Mouse (Mus musculus): Measurements from ENCODE around the gene Ube2d3.
A peak's percentile ranks its signal among the peaks of the same experiment; 100 is the strongest.
"Not testable (repeated sequence)": the region's sequence is repeated elsewhere in the genome, so short reads cannot be mapped to it uniquely, and the experiment has no call there.

Ube2d3 gene

GRCm38 (mm10) chr3:135438531-135438912, 573 bp downstream of the Ube2d3 start:
- peak; percentile 91 for DNase-seq (ENCODE audit: low read depth, low spot score)

- DNase-seq (ENCODE audit: low read depth, low spot score): peak; percentile 80
Measured at GRCm38 (mm10) chr3:135438913-135439531, 1.1 kb downstream of the Ube2d3 start.

GRCm38 (mm10) chr3:135439651-135440050, 1.7 kb downstream of the Ube2d3 start:
- no peak for DNase-seq (ENCODE audit: low read depth, low spot score)

- peak; percentile 33 for DNase-seq (ENCODE audit: low read depth, low spot score)
Measured at GRCm38 (mm10) chr3:135440221-135440620, 2.3 kb downstream of the Ube2d3 start.

GRCm38 (mm10) chr3:135440621-135441020, 2.7 kb downstream of the Ube2d3 start:
- DNase-seq (ENCODE audit: low read depth, low spot score): no peak

- DNase-seq (ENCODE audit: low read depth, low spot score): no peak
Measured at GRCm38 (mm10) chr3:135444930-135445329, 7.0 kb downstream of the Ube2d3 start.

GRCm38 (mm10) chr3:135458981-135459380, 21.0 kb downstream of the Ube2d3 start:
- no peak for DNase-seq (ENCODE audit: low read depth, low spot score)

- DNase-seq (ENCODE audit: low read depth, low spot score): no peak
Measured at GRCm38 (mm10) chr3:135468402-135468801, 30.5 kb downstream of the Ube2d3 start.

- DNase-seq (ENCODE audit: low read depth, low spot score): no peak
Measured at GRCm38 (mm10) chr3:135469146-135469545, 31.2 kb downstream of the Ube2d3 start.

- DNase-seq (ENCODE audit: low read depth, low spot score): peak; percentile 50
Measured at GRCm38 (mm10) chr3:135469974-135470373, 32.0 kb downstream of the Ube2d3 start.

- no peak for DNase-seq (ENCODE audit: low read depth, low spot score)
Measured at GRCm38 (mm10) chr3:135470823-135471222, 32.9 kb downstream of the Ube2d3 start.

GRCm38 (mm10) chr3:135475025-135475424, 37.1 kb downstream of the Ube2d3 start:
- DNase-seq (ENCODE audit: low read depth, low spot score): no peak

- DNase-seq (ENCODE audit: low read depth, low spot score): no peak
Measured at GRCm38 (mm10) chr3:135476286-135476685, 38.3 kb downstream of the Ube2d3 start.

GRCm38 (mm10) chr3:135476977-135477376, 39.0 kb downstream of the Ube2d3 start:
- no peak for DNase-seq (ENCODE audit: low read depth, low spot score)

GRCm38 (mm10) chr3:135479090-135479489, 41.1 kb downstream of the Ube2d3 start:
- not testable (repeated sequence) for DNase-seq (ENCODE audit: low read depth, low spot score)

- DNase-seq (ENCODE audit: low read depth, low spot score): no peak
Measured at GRCm38 (mm10) chr3:135480767-135481166, 42.8 kb downstream of the Ube2d3 start.

- DNase-seq (ENCODE audit: low read depth, low spot score): no peak
Measured at GRCm38 (mm10) chr3:135481608-135482007, 43.7 kb downstream of the Ube2d3 start.

GRCm38 (mm10) chr3:135484650-135485049, 46.7 kb downstream of the Ube2d3 start:
- DNase-seq (ENCODE audit: low read depth, low spot score): not testable (repeated sequence)

- peak; percentile 74 for DNase-seq (ENCODE audit: low read depth, low spot score)
Measured at GRCm38 (mm10) chr3:135485128-135485899, 47.4 kb downstream of the Ube2d3 start, which contains the start of gene Manba. Gene Manba (plus strand): TSS chr3:135485611.

- DNase-seq (ENCODE audit: low read depth, low spot score): no peak
Measured at GRCm38 (mm10) chr3:135485900-135486241, 47.9 kb downstream of the Ube2d3 start.

GRCm38 (mm10) chr3:135486351-135486750, 48.4 kb downstream of the Ube2d3 start:
- no peak for DNase-seq (ENCODE audit: low read depth, low spot score)

GRCm38 (mm10) chr3:135487803-135488202, 49.9 kb downstream of the Ube2d3 start:
- DNase-seq (ENCODE audit: low read depth, low spot score): no peak

GRCm38 (mm10) chr3:135489865-135490520, 52.0 kb downstream of the Ube2d3 start:
- DNase-seq (ENCODE audit: low read depth, low spot score): no peak

Measured in skeletal muscle tissue, adult 2 months (tissue).